Mouse (Mus musculus): Measurements from ENCODE around the gene Zfp688. TPM values are rescaled to one million over a fixed set of nuclear protein-coding genes. Genes with fewer than 3 reads are reported as not detected.
"Not testable (repeated sequence)": the region's sequence is repeated elsewhere in the genome, so short reads cannot be mapped to it uniquely, and the experiment has no call there.

The Zfp688 gene
- total RNA-seq, 2 experiments from 2014 or later: 11.3 to 12.6 TPM

DNA sequence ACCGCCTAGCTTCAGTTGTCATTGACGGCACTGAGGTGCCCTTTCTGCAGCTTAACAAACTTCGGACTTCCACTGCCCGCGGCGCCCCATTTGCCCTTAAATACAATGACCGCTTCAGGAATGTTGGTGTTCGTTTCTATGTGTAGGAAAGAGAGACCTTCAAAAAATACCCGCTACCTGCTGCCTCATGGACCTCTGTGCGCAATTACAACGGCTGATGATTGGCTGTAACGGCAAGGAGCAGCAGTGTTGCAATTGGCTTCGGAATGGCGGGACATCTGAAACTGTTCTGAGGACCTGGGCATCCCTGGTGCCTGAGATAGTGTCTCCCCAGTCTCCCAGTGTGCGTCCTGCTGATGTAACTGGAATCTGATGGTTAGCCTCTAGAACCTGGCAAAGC, 379 bp upstream of the Zfp688 start:
- intact Hi-C loops (cut with DNase I): no loop called here
- peak; percentile 14 for DNase-seq

GRCm38 (mm10) chr7:127411418-127411817, 10.4 kb downstream of the Zfp688 start:
- intact Hi-C loops (cut with DNase I): no loop called here
- no peak for DNase-seq

GRCm38 (mm10) chr7:127406002-127406987, 15.6 kb downstream of the Zfp688 start, which contains the start of gene Zfp764:
TSS of gene Zfp764 (minus strand) at chr7:127406822.
- intact Hi-C loops (cut with DNase I): not testable (repeated sequence)
- peak; percentile 90 for DNase-seq

DNA sequence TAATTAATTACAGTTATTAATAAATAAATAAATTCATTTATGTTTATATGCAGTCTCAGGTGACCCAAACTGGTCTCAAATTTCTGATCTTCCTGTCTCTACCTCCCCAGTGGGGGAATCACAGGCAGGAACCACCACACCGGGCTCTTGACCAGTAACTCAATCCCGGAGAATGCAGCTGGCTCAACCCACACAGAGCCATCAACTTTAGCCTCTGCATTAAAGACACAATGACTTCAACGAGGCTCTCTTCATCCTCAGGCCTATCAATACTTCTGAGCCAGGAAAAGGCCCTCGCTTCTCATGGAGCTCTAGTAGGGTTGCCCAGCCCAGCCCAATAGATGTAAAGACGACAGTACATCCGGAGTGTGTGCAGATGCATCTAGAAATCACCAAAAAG, 17.8 kb downstream of the Zfp688 start:
- intact Hi-C loops (cut with DNase I); DNase-seq: not testable (repeated sequence)

GRCm38 (mm10) chr7:127402980-127403379, 18.9 kb downstream of the Zfp688 start:
- no peak for DNase-seq
- intact Hi-C loops (cut with DNase I): no loop called here

GRCm38 (mm10) chr7:127400355-127400754, 21.5 kb downstream of the Zfp688 start:
- intact Hi-C loops (cut with DNase I): no loop called here
- no peak for DNase-seq

DNA sequence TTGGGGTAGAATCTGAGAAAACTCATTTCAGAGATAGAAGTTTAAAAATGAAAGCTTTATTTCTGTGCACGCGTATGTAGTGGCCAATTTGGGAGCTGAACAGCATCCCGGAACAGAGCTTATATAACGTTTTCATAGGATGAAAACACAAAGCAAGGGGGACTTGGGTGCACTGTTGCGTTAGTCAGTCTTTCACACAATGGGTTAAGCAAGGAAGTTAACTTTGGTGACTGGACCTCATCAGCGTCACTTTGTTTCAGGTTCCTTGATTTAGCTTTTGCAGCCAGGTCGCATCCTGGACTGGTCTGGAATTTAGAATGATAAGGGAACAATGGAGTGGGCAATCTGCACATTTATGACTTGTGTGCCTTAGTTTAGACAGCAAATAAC, 27.9 kb downstream of the Zfp688 start:
- DNase-seq: no peak
- intact Hi-C loops (cut with DNase I): no loop called here

DNA sequence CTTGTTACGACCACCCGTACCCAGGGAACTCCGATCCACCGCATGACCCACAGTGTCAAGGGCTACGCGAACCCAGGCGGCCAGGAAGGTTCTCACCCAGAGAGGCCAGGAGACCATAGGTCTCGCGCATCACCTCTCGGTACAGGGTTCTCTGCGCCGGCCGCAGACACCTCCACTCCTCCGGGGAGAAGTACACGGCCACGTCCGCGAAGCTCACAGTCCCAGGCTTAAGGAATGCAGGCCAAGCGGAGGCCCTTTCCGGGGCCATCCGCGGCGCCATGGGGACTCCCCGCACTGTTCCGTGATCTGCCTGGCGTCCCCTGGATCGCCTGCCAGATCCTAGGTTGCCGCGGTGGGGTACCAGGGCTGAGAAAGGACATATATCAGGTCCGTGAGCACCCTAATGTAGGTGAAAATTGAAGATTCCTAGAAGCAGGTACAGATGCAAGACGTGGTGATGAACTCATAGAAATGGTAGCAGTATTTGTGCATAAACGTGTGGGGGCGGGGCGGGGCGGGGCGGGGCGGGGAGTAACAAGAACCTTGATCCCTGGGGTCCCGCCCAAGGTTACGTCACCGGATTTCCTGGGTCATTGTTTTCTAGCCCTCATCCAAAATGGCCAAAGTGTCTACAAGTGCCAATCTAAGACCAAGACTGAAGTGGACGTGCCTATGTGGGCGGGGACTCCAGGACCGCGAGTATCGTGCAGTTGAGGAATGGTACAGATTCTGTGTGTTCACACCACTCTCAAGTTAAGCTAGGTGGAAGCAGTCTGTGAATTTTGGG, 28.5 kb downstream of the Zfp688 start, which contains the start of gene E430018J23Rik:
Gene E430018J23Rik (minus strand): TSS at position 473 of the 787 bp plus-strand sequence.
- intact Hi-C loops (cut with DNase I): no loop called here

GRCm38 (mm10) chr7:127392251-127392824, 29.5 kb downstream of the Zfp688 start:
- no peak for DNase-seq
- intact Hi-C loops (cut with DNase I): no loop called here

More for the DNA sequence above, 28.5 kb downstream of the Zfp688 start, which contains the start of gene E430018J23Rik:
- peak; percentile 98 for DNase-seq

DNA sequence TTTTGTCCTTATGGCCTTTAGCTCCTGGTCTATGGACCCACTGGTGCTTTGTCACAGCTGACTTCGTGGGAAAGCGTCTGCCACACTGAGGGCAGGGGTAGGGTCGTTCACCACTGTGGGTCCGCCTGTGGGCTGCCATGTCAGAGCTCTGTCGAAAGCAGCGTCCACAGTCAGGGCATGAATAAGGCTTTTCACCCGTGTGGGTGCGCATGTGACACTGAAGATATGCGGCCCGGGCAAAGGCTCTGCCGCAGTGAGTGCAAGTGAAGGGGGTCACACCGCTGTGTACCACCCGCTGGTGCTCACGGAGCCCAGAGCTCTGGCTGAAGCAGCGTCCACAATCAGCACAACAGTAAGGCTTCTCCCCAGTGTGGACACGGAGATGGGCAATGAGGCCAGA, 30.3 kb downstream of the Zfp688 start:
- intact Hi-C loops (cut with DNase I): no loop called here
- DNase-seq: no peak

GRCm38 (mm10) chr7:127390306-127390705, 31.6 kb downstream of the Zfp688 start:
- intact Hi-C loops (cut with DNase I): no loop called here
- no peak for DNase-seq

DNA sequence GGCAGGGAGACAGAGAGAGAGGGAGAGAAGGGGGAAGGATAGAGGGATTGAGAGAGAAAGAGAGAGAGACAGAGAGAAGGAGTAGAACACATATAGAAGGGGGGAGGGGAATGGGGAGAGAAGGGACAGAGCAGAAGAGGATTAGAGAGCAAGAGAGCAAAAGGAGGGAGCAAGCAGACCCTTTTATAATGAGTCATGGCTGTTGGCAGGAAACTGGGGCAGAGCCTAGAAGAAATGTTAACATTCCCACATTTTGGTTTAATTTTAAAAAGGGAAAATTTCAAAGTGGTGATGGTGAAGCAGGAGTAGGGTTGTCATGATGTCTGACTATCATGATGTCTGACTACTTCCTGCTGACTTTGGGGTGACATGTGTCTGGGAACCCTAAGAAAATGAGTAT, 33.7 kb downstream of the Zfp688 start:
- intact Hi-C loops (cut with DNase I); DNase-seq: not testable (repeated sequence)

GRCm38 (mm10) chr7:127386641-127387392, 35.1 kb downstream of the Zfp688 start, which contains the start of gene 9130019O22Rik:
TSS of gene 9130019O22Rik (minus strand) at chr7:127387166.
- peak; percentile 92 for DNase-seq
- intact Hi-C loops (cut with DNase I): no loop called here

- intact Hi-C loops (cut with DNase I); DNase-seq: not testable (repeated sequence)
These were observed 36.3 kb downstream of the Zfp688 start for GRCm38 (mm10) chr7:127385560-127385959.

- DNase-seq: no peak
- intact Hi-C loops (cut with DNase I): no loop called here
These were observed 43.5 kb downstream of the Zfp688 start for GRCm38 (mm10) chr7:127378310-127378921.

DNA sequence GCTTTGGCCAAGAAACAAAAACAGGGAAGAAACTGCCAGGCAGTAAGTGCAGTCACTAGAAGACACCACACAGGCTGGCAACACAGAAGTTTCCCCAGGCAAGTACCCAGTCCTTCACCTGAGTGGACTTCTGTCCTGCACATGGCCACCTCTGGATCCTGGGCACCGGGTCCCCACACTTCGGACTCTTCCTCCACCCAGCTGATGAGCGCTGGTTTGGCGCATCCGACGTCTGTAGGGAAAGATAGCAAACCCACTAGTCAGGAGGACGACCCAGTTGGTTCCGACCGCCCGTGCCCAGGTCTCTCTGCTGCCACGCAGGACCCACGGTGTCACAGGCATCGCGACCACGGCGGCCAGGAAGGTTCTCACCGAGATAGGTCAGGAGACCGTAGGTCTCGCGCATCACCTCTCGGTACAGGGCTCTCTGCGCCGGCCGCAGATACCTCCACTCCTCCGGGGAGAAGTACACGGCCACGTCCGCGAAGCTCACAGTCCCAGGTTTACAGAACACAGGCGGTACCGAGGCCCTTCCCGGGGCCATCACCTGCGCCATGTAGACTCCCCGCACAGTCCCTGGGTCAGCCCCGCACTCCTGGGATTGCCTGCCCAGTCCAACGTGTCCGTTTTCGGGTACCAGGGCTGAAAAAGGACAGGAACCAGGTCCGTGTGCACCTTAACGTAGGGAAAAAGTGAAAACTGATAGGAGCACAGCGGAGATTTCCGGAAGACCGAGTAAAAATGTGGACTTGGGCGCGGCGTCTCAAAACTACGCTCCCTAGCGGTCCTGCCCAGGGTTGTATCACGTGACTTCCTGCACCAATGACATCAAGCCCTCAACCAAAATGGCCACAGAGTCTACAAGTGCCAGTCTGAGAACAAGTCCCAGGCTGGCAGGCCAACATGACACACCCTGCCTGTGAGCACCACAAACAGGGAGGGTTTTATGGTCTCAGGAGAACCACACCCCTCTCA, 46.3 kb downstream of the Zfp688 start, which contains the start of gene Zfp747:
Gene Zfp747 (minus strand): TSS at position 780 of the 975 bp plus-strand sequence.
- peak; percentile 93 for DNase-seq
- intact Hi-C loops (cut with DNase I): not testable (repeated sequence)

GRCm38 (mm10) chr7:127371870-127372269, 50.0 kb downstream of the Zfp688 start:
- intact Hi-C loops (cut with DNase I); DNase-seq: not testable (repeated sequence)

DNA sequence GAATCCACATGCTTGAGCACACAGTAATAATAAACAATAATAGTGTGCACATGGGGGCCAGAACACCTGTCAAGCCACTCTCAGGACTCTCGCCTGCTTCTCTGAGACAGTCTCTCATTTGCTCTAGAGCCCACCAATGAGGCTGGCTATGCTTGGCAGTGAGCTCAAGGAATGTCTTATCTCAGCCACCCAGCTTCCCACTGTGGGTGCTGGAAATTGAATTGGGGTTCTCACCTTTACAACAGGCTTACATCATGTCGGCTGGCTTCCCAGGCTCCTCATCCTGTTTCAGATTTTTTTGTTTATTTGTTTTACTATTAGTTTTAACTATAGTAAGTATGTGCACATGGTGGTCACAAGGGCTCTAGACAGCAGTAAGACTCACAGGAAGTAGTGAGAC, 50.7 kb downstream of the Zfp688 start:
- intact Hi-C loops (cut with DNase I): no loop called here
- no peak for DNase-seq
